Mouse (Mus musculus): ENCODE data around the gene Rogdi.

The Rogdi gene

GRCm38 (mm10) chr16:5013054-5013838 lies at the start of gene Rogdi:
Gene Rogdi (minus strand): TSS chr16:5013553.
- DNase-seq, result peak; percentile 99

- no peak for DNase-seq
Measured at GRCm38 (mm10) chr16:5058114-5058513, 44.8 kb upstream of the Rogdi start.

GRCm38 (mm10) chr16:5050251-5051110 lies 37.1 kb upstream of the Rogdi start:
- DNase-seq, result peak; percentile 19

- peak; percentile 98 for DNase-seq
Measured at GRCm38 (mm10) chr16:5049774-5050234, 36.5 kb upstream of the Rogdi start, which contains the start of the genes Glyr1 and Ubn1. Gene Glyr1 (minus strand): TSS chr16:5049863. Gene Ubn1 (plus strand): TSS chr16:5050057.

GRCm38 (mm10) chr16:5049182-5049773 lies 35.9 kb upstream of the Rogdi start:
- no peak for DNase-seq

- DNase-seq, result no peak
Measured at GRCm38 (mm10) chr16:5045322-5045721, 32.0 kb upstream of the Rogdi start.

- no peak for DNase-seq
Measured at GRCm38 (mm10) chr16:5036649-5037234, 23.4 kb upstream of the Rogdi start.

- no peak for DNase-seq
Measured at GRCm38 (mm10) chr16:5035591-5035990, 22.2 kb upstream of the Rogdi start.

GRCm38 (mm10) chr16:5029847-5030246 lies 16.5 kb upstream of the Rogdi start:
- no peak for DNase-seq

- DNase-seq, result no peak
Measured at GRCm38 (mm10) chr16:5024021-5024420, 10.7 kb upstream of the Rogdi start.

GRCm38 (mm10) chr16:5014578-5014977 lies 1.2 kb upstream of the Rogdi start:
- DNase-seq, result no peak

- DNase-seq, result peak; percentile 35
Measured at GRCm38 (mm10) chr16:5012036-5013005, 1.0 kb downstream of the Rogdi start.

GRCm38 (mm10) chr16:5011285-5011684 lies 2.1 kb downstream of the Rogdi start:
- DNase-seq, result no peak

- DNase-seq, result no peak
Measured at GRCm38 (mm10) chr16:5010371-5010935, 2.9 kb downstream of the Rogdi start.

- no peak for DNase-seq
Measured at GRCm38 (mm10) chr16:5008076-5008475, 5.3 kb downstream of the Rogdi start.

GRCm38 (mm10) chr16:5007492-5007891 lies 5.9 kb downstream of the Rogdi start:
- DNase-seq, result no peak

- no peak for DNase-seq
Measured at GRCm38 (mm10) chr16:5007067-5007466, 6.3 kb downstream of the Rogdi start, which contains the start of gene Smim22. Gene Smim22 (plus strand): TSS chr16:5007288.

GRCm38 (mm10) chr16:5000611-5001010 lies 12.7 kb downstream of the Rogdi start:
- no peak for DNase-seq

GRCm38 (mm10) chr16:4998984-4999383 lies 14.4 kb downstream of the Rogdi start:
- DNase-seq, result no peak

- no peak for DNase-seq
Measured at GRCm38 (mm10) chr16:4997553-4997952, 15.8 kb downstream of the Rogdi start, which contains the start of gene Sept12. Gene Sept12 (minus strand): TSS chr16:4997852.

- no peak for DNase-seq
Measured at GRCm38 (mm10) chr16:4993276-4993675, 20.1 kb downstream of the Rogdi start.
